Mouse (Mus musculus): Measurements from ENCODE around the gene Tfcp2. TPM values are rescaled to one million over a fixed set of nuclear protein-coding genes. Genes with fewer than 3 reads are reported as not detected.

Gene Tfcp2
- polyA plus RNA-seq (2012; rRNA removed) = 2.3 and 2.6 TPM in 2 replicates

GRCm38 (mm10) chr15:100551326-100552307 is at the start of gene Tfcp2:
TSS of gene Tfcp2 (minus strand) at chr15:100552008.

GRCm38 (mm10) chr15:100599276-100600046 is 47.7 kb upstream of the Tfcp2 start, which contains the start of gene Pou6f1:
TSS of gene Pou6f1 (minus strand) at chr15:100599984.

GRCm38 (mm10) chr15:100495102-100495501 is 56.7 kb downstream of the Tfcp2 start, which contains the start of gene Csrnp2:
TSS of gene Csrnp2 (minus strand) at chr15:100495488.

GRCm38 (mm10) chr15:100468295-100469188 is 83.3 kb downstream of the Tfcp2 start, which contains the start of gene Letmd1:
TSS of gene Letmd1 (plus strand) at chr15:100469023.

Other genes with a start within 250 kb of the Tfcp2 start
- 24.3 and 26.2 TPM in 2 replicates for gene Mettl7a1, start 247.9 kb downstream of the Tfcp2 start, polyA plus RNA-seq (2012; rRNA removed)
- gene Mettl7a3, start 217.1 kb downstream of the Tfcp2 start, polyA plus RNA-seq (2012; rRNA removed) = not detected in 2 replicates
- 0.01 and 0.03 TPM in 2 replicates for gene Methig1, start 198.9 kb downstream of the Tfcp2 start, polyA plus RNA-seq (2012; rRNA removed)
- 0.02 TPM in 1 of 2 replicates, not detected in the other for gene Mettl7a2, start 198.8 kb downstream of the Tfcp2 start, polyA plus RNA-seq (2012; rRNA removed)
- gene Higd1c, start 187.5 kb downstream of the Tfcp2 start, polyA plus RNA-seq (2012; rRNA removed) = not detected in 2 replicates
- 0.02 TPM in 1 of 2 replicates, not detected in the other for gene Gm5475, start 129.9 kb downstream of the Tfcp2 start, polyA plus RNA-seq (2012; rRNA removed)
- 30.0 and 37.1 TPM in 2 replicates for gene Slc11a2, start 126.9 kb downstream of the Tfcp2 start, polyA plus RNA-seq (2012; rRNA removed)
- 13.9 and 15.9 TPM in 2 replicates for gene Letmd1, start 83.0 kb downstream of the Tfcp2 start, polyA plus RNA-seq (2012; rRNA removed)
- 0.51 and 0.55 TPM in 2 replicates for gene Csrnp2, start 56.5 kb downstream of the Tfcp2 start, polyA plus RNA-seq (2012; rRNA removed)
- gene Pou6f1, start 48.0 kb upstream of the Tfcp2 start, polyA plus RNA-seq (2012; rRNA removed) = 0.33 and 0.37 TPM in 2 replicates
- 97.1 and 117 TPM in 2 replicates for gene Dazap2, start 63.3 kb upstream of the Tfcp2 start, polyA plus RNA-seq (2012; rRNA removed)
- 6.4 and 7.3 TPM in 2 replicates for gene Smagp, start 84.9 kb upstream of the Tfcp2 start, polyA plus RNA-seq (2012; rRNA removed)
- 18.0 and 18.6 TPM in 2 replicates for gene Bin2, start 117.5 kb upstream of the Tfcp2 start, polyA plus RNA-seq (2012; rRNA removed)
- 7.2 and 9.2 TPM in 2 replicates for gene Cela1, start 135.9 kb upstream of the Tfcp2 start, polyA plus RNA-seq (2012; rRNA removed)
- 0.37 and 0.53 TPM in 2 replicates for gene Galnt6, start 177.4 kb upstream of the Tfcp2 start, polyA plus RNA-seq (2012; rRNA removed)
- 0.07 and 0.22 TPM in 2 replicates for gene Slc4a8, start 209.7 kb upstream of the Tfcp2 start, polyA plus RNA-seq (2012; rRNA removed)

Data from liver, embryonic 14 days (tissue).